Mouse (Mus musculus) testis, adult 2 months (tissue): ENCODE measurements around the gene Sin3b. TPM values are rescaled to one million over a fixed set of nuclear protein-coding genes. Genes with fewer than 3 reads are reported as not detected.
A peak's percentile ranks its signal among the peaks of the same experiment; 100 is the strongest.

Experiments used
- H3K27ac ChIP-seq: fragments of 200-500 bp; 2 replicates; pipeline ENCODE4 v1.5.1; 2012; ENCODE audit warnings: low read depth, low read length; ENCODE audit not compliant: control insufficient read depth, insufficient read depth
- H3K27me3 ChIP-seq: fragments of 200-500 bp; 2 replicates; pipeline ENCODE4 v1.6.1; 2012; ENCODE audit warnings: mild to moderate bottlenecking, low read length, moderate library complexity; ENCODE audit not compliant: control insufficient read depth, insufficient read depth
- H3K36me3 ChIP-seq: fragments of 200-500 bp; 2 replicates; pipeline ENCODE4 v1.6.1; 2012; ENCODE audit warnings: mild to moderate bottlenecking, low read length; ENCODE audit not compliant: control insufficient read depth, insufficient read depth
- H3K4me1 ChIP-seq: fragments of 200-500 bp; 2 replicates; pipeline ENCODE4 v1.6.1; 2012; ENCODE audit warnings: low read length; ENCODE audit not compliant: control insufficient read depth, insufficient read depth
- H3K4me3 ChIP-seq: fragments of 200-500 bp; 2 replicates; pipeline ENCODE4 v1.5.1; 2012; ENCODE audit warnings: low read depth, mild to moderate bottlenecking, low read length, moderate library complexity, mixed read lengths; ENCODE audit not compliant: control insufficient read depth
- CTCF ChIP-seq: fragments of 200-500 bp; IDR thresholded peaks from 2 replicates; pipeline ENCODE4 v1.5.1; 2012; ENCODE audit warnings: low read depth, mild to moderate bottlenecking, inconsistent platforms, low read length, moderate library complexity; ENCODE audit not compliant: control insufficient read depth, insufficient read depth, insufficient replicate concordance
- POLR2A ChIP-seq: fragments of 200-500 bp; IDR thresholded peaks from 2 replicates; pipeline ENCODE4 v1.6.1; 2012; ENCODE audit warnings: low read depth, mild to moderate bottlenecking, inconsistent platforms, low read length, moderate library complexity; ENCODE audit not compliant: control insufficient read depth
- polyA plus RNA-seq: library from polyadenylated mRNA; depleted of rRNA; stranded (reverse); fragments of >200 nt; gene quantifications from 2 replicates; pipeline ENCODE4 v1.2.3, GENCODE M21; 2012

Sin3b gene
- polyA plus RNA-seq, 1 experiment, result 505 TPM

DNA sequence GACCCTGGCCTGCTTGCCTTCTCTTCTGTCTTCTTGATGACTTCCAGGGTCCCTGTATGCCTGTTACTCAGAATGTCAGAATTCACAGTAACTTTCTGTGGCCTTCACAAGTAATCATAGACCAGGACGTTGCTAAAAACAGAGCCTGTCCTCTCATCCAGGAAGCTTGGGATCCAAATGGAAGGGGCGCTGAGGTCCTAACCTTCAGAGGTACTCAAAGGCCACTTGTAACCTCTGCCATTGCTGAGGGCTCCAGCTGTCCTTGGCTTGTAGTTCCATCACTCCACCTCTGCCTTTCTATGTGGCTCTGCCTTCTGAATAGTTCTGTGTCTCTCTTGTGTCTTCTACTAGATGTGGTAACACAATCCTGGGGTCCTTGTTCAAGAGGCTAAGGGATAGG, 30.7 kb downstream of the Sin3b start:
- Histone ChIP-seq H3K36me3 (peaks cover under 1% of the 10 kb centered on the region), H3K27ac (no peak overlapping the region), H3K4me1 (no peaks in the 10 kb centered on the region; the same call in 1 of the 2 replicates), H3K4me3 (no peak overlapping the region), H3K27me3 (no peaks in the 10 kb centered on the region)
- no peak for TF ChIP-seq POLR2A

DNA sequence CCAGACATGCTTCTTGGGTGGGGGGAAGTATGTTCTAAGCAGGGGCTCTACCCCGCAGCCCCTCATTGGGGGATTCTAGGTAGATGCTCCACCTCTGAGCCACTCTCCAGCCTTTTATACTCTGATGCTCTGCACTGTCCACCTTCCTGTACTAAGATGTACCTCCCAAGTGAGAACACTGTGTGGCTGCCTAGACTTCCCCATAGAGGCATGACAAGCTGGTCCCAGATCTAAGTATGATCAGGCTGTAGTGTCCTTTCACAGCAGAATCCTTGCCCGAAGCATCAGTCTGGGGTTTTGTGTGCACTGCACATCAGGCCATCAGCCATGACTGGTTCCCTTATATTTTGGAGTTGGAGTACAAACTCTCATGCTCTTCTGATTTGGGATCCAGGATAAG, 32.9 kb downstream of the Sin3b start:
- Histone ChIP-seq H3K36me3 (no peaks in the 10 kb centered on the region), H3K4me1 (no peaks in the 10 kb centered on the region; the same call in 1 of the 2 replicates), H3K27me3 (no peaks in the 10 kb centered on the region), H3K27ac (no peak overlapping the region), H3K4me3 (no peak overlapping the region)
- no peak for TF ChIP-seq POLR2A

GRCm38 (mm10) chr8:72756771-72757390, 33.8 kb downstream of the Sin3b start:
- Histone ChIP-seq H3K36me3 (no peaks in the 10 kb centered on the region), H3K27ac (no peak overlapping the region), H3K4me1 (no peaks in the 10 kb centered on the region; the same call in 1 of the 2 replicates), H3K27me3 (no peaks in the 10 kb centered on the region), H3K4me3 (peak overlapping the region; percentile 14; the same call in 1 of the 2 replicates)
- TF ChIP-seq CTCF, result no peak
- TF ChIP-seq POLR2A, result no peak

GRCm38 (mm10) chr8:72757426-72758195, 34.5 kb downstream of the Sin3b start:
- TF ChIP-seq POLR2A, result no peak
- H3K4me3 ChIP-seq, result no peak overlapping the region; the same call in 1 of the 2 replicates
- H3K36me3 ChIP-seq, result no peaks in the 10 kb centered on the region

DNA sequence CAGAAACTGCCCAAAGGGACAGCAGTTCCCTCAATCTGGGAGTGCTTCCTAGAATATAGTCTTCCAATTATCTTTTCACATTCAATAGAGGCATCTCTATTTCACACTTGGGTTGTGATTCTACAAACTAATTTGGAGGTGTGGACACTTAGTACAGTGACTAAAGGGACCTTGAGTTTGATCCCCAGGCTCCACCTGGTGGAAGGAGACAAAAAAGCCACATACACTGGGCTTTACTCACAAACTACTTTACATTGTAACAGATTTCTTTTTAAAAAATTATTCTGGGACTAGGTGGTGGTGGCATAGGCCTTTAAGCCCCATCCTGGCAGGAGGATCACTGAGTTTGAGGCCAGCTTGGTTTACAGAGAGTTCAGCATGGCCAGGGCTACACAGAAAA, 35.2 kb downstream of the Sin3b start:
- Histone ChIP-seq H3K27me3 (no peaks in the 10 kb centered on the region), H3K27ac (no peak overlapping the region), H3K36me3 (no peaks in the 10 kb centered on the region), H3K4me3 (no peak overlapping the region), H3K4me1 (no peaks in the 10 kb centered on the region; the same call in 1 of the 2 replicates)
- TF ChIP-seq CTCF, result no peak
- TF ChIP-seq POLR2A, result no peak

More at GRCm38 (mm10) chr8:72757426-72758195, 34.5 kb downstream of the Sin3b start:
- no peaks in the 10 kb centered on the region for H3K27me3 ChIP-seq
- no peaks in the 10 kb centered on the region; the same call in 1 of the 2 replicates for H3K4me1 ChIP-seq
- H3K27ac ChIP-seq, result no peak overlapping the region

DNA sequence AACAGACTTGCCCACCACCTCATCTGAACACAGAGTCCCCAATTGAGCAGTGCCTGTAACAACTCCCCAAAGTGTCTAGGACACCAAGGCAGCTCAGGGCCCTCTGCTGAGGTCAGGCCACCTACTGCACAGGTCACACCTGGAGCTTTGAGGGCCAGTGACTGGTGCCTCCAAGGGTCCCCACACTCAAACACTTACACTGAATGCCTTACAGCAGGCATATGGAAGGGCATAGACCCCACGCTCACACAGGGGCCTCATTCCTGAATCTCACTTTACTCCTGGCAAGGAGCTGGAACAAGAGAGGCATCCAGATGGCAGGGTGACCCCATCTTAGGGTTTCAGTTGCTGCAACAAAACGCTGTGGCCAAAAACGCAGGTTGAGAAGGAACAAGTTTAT, 37.1 kb downstream of the Sin3b start:
- no peak overlapping the region for H3K27ac ChIP-seq
- H3K36me3 ChIP-seq, result no peaks in the 10 kb centered on the region
- no peak overlapping the region for H3K4me3 ChIP-seq
- no peaks in the 10 kb centered on the region; the same call in 1 of the 2 replicates for H3K4me1 ChIP-seq
- TF ChIP-seq CTCF (no peak), POLR2A (no peak)
- H3K27me3 ChIP-seq, result no peaks in the 10 kb centered on the region

- Histone ChIP-seq H3K27me3 (no peaks in the 10 kb centered on the region), H3K4me1 (no peaks in the 10 kb centered on the region; the same call in 1 of the 2 replicates), H3K27ac (no peak within 1 kb of the TSS), H3K4me3 (no peak within 1 kb of the TSS), H3K36me3 (no peaks in the 10 kb centered on the region)
- TF ChIP-seq CTCF (no peak), POLR2A (no peak)
Observed at GRCm38 (mm10) chr8:72761322-72762051, 38.4 kb downstream of the Sin3b start, which contains the start of gene F2rl3. F2rl3 (plus strand) TSS chr8:72761880.
